Mouse (Mus musculus): Measurements from ENCODE around the gene Pcsk4. TPM values are rescaled to one million over a fixed set of nuclear protein-coding genes. Genes with fewer than 3 reads are reported as not detected.

Pcsk4 gene
- polyA plus RNA-seq, 1 experiment: 3.2 TPM

DNA sequence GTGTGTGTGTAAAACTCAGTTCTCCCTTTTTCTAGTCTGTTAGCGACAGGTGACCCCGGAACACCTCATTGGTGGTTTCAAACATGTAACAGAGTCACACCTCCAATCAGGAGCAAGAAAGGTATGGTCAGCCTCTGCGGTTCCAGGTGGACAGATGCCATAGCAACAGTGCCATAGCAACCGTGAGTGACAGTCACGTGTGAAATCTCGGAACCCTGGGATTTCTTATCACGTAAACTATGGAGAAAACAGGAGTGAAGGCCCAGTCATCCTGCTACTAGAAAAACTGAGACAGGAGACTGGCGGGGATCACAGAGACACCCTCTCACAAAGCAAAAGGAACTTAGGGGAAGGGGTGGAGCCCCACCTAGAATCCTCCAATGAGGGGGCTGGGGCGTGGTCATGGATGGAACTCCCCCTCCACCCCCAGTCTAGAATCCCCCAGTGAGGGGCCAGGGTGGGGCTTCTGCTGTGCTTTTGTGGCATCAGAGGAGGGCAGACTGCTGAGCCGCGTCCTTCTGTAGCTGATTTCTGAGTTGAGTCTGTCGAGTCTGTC is 42.2 kb upstream of the Pcsk4 start:
- Histone ChIP-seq H3ac (ENCODE audit: control insufficient read depth, insufficient read length, low read depth) (no peak overlapping the region), H3K27me3 (ENCODE audit: control insufficient read depth, insufficient read depth, insufficient read length) (no peaks in the 10 kb centered on the region), H3K79me2 (ENCODE audit: control insufficient read depth, insufficient read depth) (no peaks in the 10 kb centered on the region), H3K4me3 (ENCODE audit: insufficient read depth, poor library complexity, severe bottlenecking) (no peak overlapping the region), H3K79me3 (ENCODE audit: low read depth) (no peaks in the 10 kb centered on the region), H3K36me3 (ENCODE audit: control insufficient read depth, insufficient read depth) (no peaks in the 10 kb centered on the region)
- TF ChIP-seq FOSL1 (IDR thresholded peaks at IDR 0.05; ENCODE audit: insufficient read depth, low read length, poor library complexity, severe bottlenecking) (no peak), CEBPB (IDR thresholded peaks at IDR 0.05; ENCODE audit: low read depth) (no peak), USF1 (IDR thresholded peaks at IDR 0.05; ENCODE audit: low read depth) (no peak), MAX (IDR thresholded peaks at IDR 0.05) (no peak), CTCF (IDR thresholded peaks at IDR 0.05; ENCODE audit: control insufficient read depth, insufficient read depth, insufficient read length) (no peak), MYOD1 (IDR thresholded peaks at IDR 0.05; ENCODE audit: control insufficient read depth, insufficient read length, low read depth) (no peak), MYOG (IDR thresholded peaks at IDR 0.05; ENCODE audit: control insufficient read depth, extremely low read depth, insufficient read length) (no peak)

GRCm38 (mm10) chr10:80369995-80370747 is 40.9 kb upstream of the Pcsk4 start:
- Histone ChIP-seq H3K79me3 (ENCODE audit: low read depth) (no peaks in the 10 kb centered on the region), H3ac (ENCODE audit: control insufficient read depth, insufficient read length, low read depth) (no peak overlapping the region), H3K27me3 (ENCODE audit: control insufficient read depth, insufficient read depth, insufficient read length) (no peaks in the 10 kb centered on the region), H3K79me2 (ENCODE audit: control insufficient read depth, insufficient read depth) (no peaks in the 10 kb centered on the region), H3K36me3 (ENCODE audit: control insufficient read depth, insufficient read depth) (no peaks in the 10 kb centered on the region), H3K4me3 (ENCODE audit: insufficient read depth, poor library complexity, severe bottlenecking) (no peak overlapping the region)
- TF ChIP-seq MAX (IDR thresholded peaks at IDR 0.05) (no peak), MYOG (IDR thresholded peaks at IDR 0.05; ENCODE audit: control insufficient read depth, extremely low read depth, insufficient read length) (no peak), FOSL1 (IDR thresholded peaks at IDR 0.05; ENCODE audit: insufficient read depth, low read length, poor library complexity, severe bottlenecking) (no peak), MYOD1 (IDR thresholded peaks at IDR 0.05; ENCODE audit: control insufficient read depth, insufficient read length, low read depth) (no peak)

- H3K4me3 ChIP-seq (ENCODE audit: insufficient read depth, poor library complexity, severe bottlenecking): no peak overlapping the region
- no peaks in the 10 kb centered on the region for H3K79me2 ChIP-seq (ENCODE audit: control insufficient read depth, insufficient read depth)
- H3K36me3 ChIP-seq (ENCODE audit: control insufficient read depth, insufficient read depth): no peaks in the 10 kb centered on the region
- peaks cover 3% of the 10 kb centered on the region for H3K27me3 ChIP-seq (ENCODE audit: control insufficient read depth, insufficient read depth, insufficient read length)
- H3K79me3 ChIP-seq (ENCODE audit: low read depth): no peaks in the 10 kb centered on the region
- no peak overlapping the region for H3ac ChIP-seq (ENCODE audit: control insufficient read depth, insufficient read length, low read depth)
- TF ChIP-seq CTCF (IDR thresholded peaks at IDR 0.05; ENCODE audit: control insufficient read depth, insufficient read depth, insufficient read length) (no peak), MAX (IDR thresholded peaks at IDR 0.05) (no peak), CEBPB (IDR thresholded peaks at IDR 0.05; ENCODE audit: low read depth) (no peak), MYOD1 (IDR thresholded peaks at IDR 0.05; ENCODE audit: control insufficient read depth, insufficient read length, low read depth) (peak; percentile 7), USF1 (IDR thresholded peaks at IDR 0.05; ENCODE audit: low read depth) (no peak)
These were observed 39.1 kb upstream of the Pcsk4 start for GRCm38 (mm10) chr10:80368392-80368791.

- Histone ChIP-seq H3K36me3 (ENCODE audit: control insufficient read depth, insufficient read depth) (no peaks in the 10 kb centered on the region), H3ac (ENCODE audit: control insufficient read depth, insufficient read length, low read depth) (peak overlapping the region; percentile 41), H3K79me2 (ENCODE audit: control insufficient read depth, insufficient read depth) (no peaks in the 10 kb centered on the region), H3K27me3 (ENCODE audit: control insufficient read depth, insufficient read depth, insufficient read length) (peaks cover 3% of the 10 kb centered on the region), H3K79me3 (ENCODE audit: low read depth) (no peaks in the 10 kb centered on the region), H3K4me3 (ENCODE audit: insufficient read depth, poor library complexity, severe bottlenecking) (peak overlapping the region; percentile 28)
- peak; percentile 22 for TF ChIP-seq MAX (IDR thresholded peaks at IDR 0.05)
- TF ChIP-seq FOSL1 (IDR thresholded peaks at IDR 0.05; ENCODE audit: insufficient read depth, low read length, poor library complexity, severe bottlenecking): no peak
These were observed 38.7 kb upstream of the Pcsk4 start for GRCm38 (mm10) chr10:80367954-80368353.

- Histone ChIP-seq H3K36me3 (ENCODE audit: control insufficient read depth, insufficient read depth) (no peaks in the 10 kb centered on the region), H3K79me3 (ENCODE audit: low read depth) (no peaks in the 10 kb centered on the region), H3K4me3 (ENCODE audit: insufficient read depth, poor library complexity, severe bottlenecking) (no peak overlapping the region), H3K79me2 (ENCODE audit: control insufficient read depth, insufficient read depth) (no peaks in the 10 kb centered on the region), H3K27me3 (ENCODE audit: control insufficient read depth, insufficient read depth, insufficient read length) (peaks cover 8% of the 10 kb centered on the region), H3ac (ENCODE audit: control insufficient read depth, insufficient read length, low read depth) (no peak overlapping the region)
- TF ChIP-seq CEBPB (IDR thresholded peaks at IDR 0.05; ENCODE audit: low read depth) (no peak), MYOD1 (IDR thresholded peaks at IDR 0.05; ENCODE audit: control insufficient read depth, insufficient read length, low read depth) (no peak), FOSL1 (IDR thresholded peaks at IDR 0.05; ENCODE audit: insufficient read depth, low read length, poor library complexity, severe bottlenecking) (no peak), CTCF (IDR thresholded peaks at IDR 0.05; ENCODE audit: control insufficient read depth, insufficient read depth, insufficient read length) (no peak), USF1 (IDR thresholded peaks at IDR 0.05; ENCODE audit: low read depth) (no peak)
These were observed 36.4 kb upstream of the Pcsk4 start for GRCm38 (mm10) chr10:80365736-80366135.

- TF ChIP-seq USF1 (IDR thresholded peaks at IDR 0.05; ENCODE audit: low read depth) (no peak), FOSL1 (IDR thresholded peaks at IDR 0.05; ENCODE audit: insufficient read depth, low read length, poor library complexity, severe bottlenecking) (no peak), MAX (IDR thresholded peaks at IDR 0.05) (no peak), CEBPB (IDR thresholded peaks at IDR 0.05; ENCODE audit: low read depth) (no peak), CTCF (IDR thresholded peaks at IDR 0.05; ENCODE audit: control insufficient read depth, insufficient read depth, insufficient read length) (no peak), MYOG (IDR thresholded peaks at IDR 0.05; ENCODE audit: control insufficient read depth, extremely low read depth, insufficient read length) (no peak), MYOD1 (IDR thresholded peaks at IDR 0.05; ENCODE audit: control insufficient read depth, insufficient read length, low read depth) (no peak)
- Histone ChIP-seq H3K27me3 (ENCODE audit: control insufficient read depth, insufficient read depth, insufficient read length) (peaks cover 24% of the 10 kb centered on the region), H3K36me3 (ENCODE audit: control insufficient read depth, insufficient read depth) (no peaks in the 10 kb centered on the region), H3ac (ENCODE audit: control insufficient read depth, insufficient read length, low read depth) (no peak overlapping the region), H3K4me3 (ENCODE audit: insufficient read depth, poor library complexity, severe bottlenecking) (no peak overlapping the region), H3K79me2 (ENCODE audit: control insufficient read depth, insufficient read depth) (no peaks in the 10 kb centered on the region), H3K79me3 (ENCODE audit: low read depth) (no peaks in the 10 kb centered on the region)
These were observed 34.4 kb upstream of the Pcsk4 start for GRCm38 (mm10) chr10:80363734-80364133.
